Mouse (Mus musculus): Measurements from ENCODE around the gene Cirbp.

DNA sequence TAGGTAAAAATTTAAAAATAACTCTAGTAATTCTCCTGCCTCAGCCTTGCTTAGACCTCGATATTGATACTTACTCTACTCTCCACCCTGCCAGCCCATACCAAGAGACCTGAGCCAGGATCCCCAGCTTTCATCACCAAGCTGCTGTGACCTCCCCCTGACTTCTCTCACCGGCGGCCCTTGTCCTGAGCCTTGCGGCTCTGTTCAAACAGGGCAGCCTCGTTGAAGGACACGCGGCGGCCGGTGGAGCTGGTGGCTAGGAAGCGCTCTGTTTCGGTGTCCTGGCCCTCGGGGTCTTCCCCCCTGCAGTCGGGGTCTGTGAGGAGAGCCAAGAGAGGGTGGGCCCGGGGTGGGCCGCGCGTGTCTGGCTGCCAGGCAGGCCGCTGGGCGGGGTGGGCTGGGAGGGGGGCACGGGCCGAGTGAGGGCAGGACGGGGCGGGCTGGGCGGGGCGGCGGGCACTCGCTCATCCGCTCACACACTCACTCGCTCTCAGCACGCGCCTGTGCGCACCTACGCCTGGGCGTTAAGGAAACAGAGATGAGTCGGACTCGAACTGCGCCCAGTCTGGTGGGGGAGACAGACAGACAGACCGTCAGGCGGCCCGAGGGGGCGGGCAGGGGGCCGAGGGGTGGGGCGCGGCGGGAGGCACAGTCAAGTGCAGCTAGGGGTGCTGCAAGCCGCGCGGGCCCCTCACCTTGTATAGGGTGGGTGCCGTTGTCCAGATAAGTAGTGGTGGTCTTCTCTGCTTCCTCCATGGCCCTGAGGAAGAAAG, 29.4 kb upstream of the Cirbp start:
- TF ChIP-seq CTCF (IDR thresholded peaks at IDR 0.05; ENCODE audit: insufficient read depth, low read length) (no peak), POLR2A (IDR thresholded peaks at IDR 0.05; ENCODE audit: borderline replicate concordance, extremely low read depth, low read depth, low read length) (no peak)
